Mouse (Mus musculus) R1 (cell line): Measurements from ENCODE around the gene Napepld.
"Not testable (repeated sequence)": the region's sequence is repeated elsewhere in the genome, so short reads cannot be mapped to it uniquely, and the experiment has no call there.

Experiments used
- DNase-seq: peaks from one replicate; pipeline ENCODE4 v3.0.0-alpha.2; 2018; ENCODE audit warnings: low read depth, low spot score

The Napepld gene

GRCm38 (mm10) chr5:21701351-21702008 lies at the start of gene Napepld:
TSS of gene Napepld (minus strand) at chr5:21701396.
- peak; percentile 94 for DNase-seq

GRCm38 (mm10) chr5:21745966-21746365 lies 44.8 kb upstream of the Napepld start:
- DNase-seq, result no peak

- no peak for DNase-seq
Observed at GRCm38 (mm10) chr5:21744651-21745050, 43.5 kb upstream of the Napepld start.

- DNase-seq, result no peak
Observed at GRCm38 (mm10) chr5:21743606-21744005, 42.4 kb upstream of the Napepld start.

GRCm38 (mm10) chr5:21739881-21740280 lies 38.7 kb upstream of the Napepld start:
- peak; percentile 78 for DNase-seq

GRCm38 (mm10) chr5:21739120-21739519 lies 37.9 kb upstream of the Napepld start:
- DNase-seq, result no peak

- DNase-seq, result no peak
Observed at GRCm38 (mm10) chr5:21737620-21738019, 36.4 kb upstream of the Napepld start.

- peak; percentile 92 for DNase-seq
Observed at GRCm38 (mm10) chr5:21736956-21737585, 35.9 kb upstream of the Napepld start, which contains the start of gene Pmpcb. TSS of gene Pmpcb (plus strand) at chr5:21737141.

- peak; percentile 36 for DNase-seq
Observed at GRCm38 (mm10) chr5:21736046-21736445, 34.9 kb upstream of the Napepld start.

- peak; percentile 94 for DNase-seq
Observed at GRCm38 (mm10) chr5:21735584-21735983, 34.4 kb upstream of the Napepld start.

GRCm38 (mm10) chr5:21735100-21735499 lies 33.9 kb upstream of the Napepld start:
- DNase-seq, result peak; percentile 35

GRCm38 (mm10) chr5:21732930-21733329 lies 31.7 kb upstream of the Napepld start:
- DNase-seq, result peak; percentile 63

GRCm38 (mm10) chr5:21732177-21732911 lies 31.1 kb upstream of the Napepld start:
- peak; percentile 85 for DNase-seq

GRCm38 (mm10) chr5:21729107-21729506 lies 27.9 kb upstream of the Napepld start:
- no peak for DNase-seq

- no peak for DNase-seq
Observed at GRCm38 (mm10) chr5:21724872-21725271, 23.7 kb upstream of the Napepld start.

- DNase-seq, result no peak
Observed at GRCm38 (mm10) chr5:21724427-21724826, 23.2 kb upstream of the Napepld start.

GRCm38 (mm10) chr5:21719209-21719608 lies 18.0 kb upstream of the Napepld start:
- no peak for DNase-seq

GRCm38 (mm10) chr5:21718546-21718945 lies 17.4 kb upstream of the Napepld start:
- peak; percentile 80 for DNase-seq

- DNase-seq, result no peak
Observed at GRCm38 (mm10) chr5:21717165-21717715, 16.0 kb upstream of the Napepld start.

- DNase-seq, result no peak
Observed at GRCm38 (mm10) chr5:21714447-21714846, 13.3 kb upstream of the Napepld start.

GRCm38 (mm10) chr5:21712127-21712715 lies 11.0 kb upstream of the Napepld start:
- no peak for DNase-seq

- not testable (repeated sequence) for DNase-seq
Observed at GRCm38 (mm10) chr5:21708011-21708410, 6.8 kb upstream of the Napepld start.
